Mouse (Mus musculus) midbrain, embryonic 15.5 days (tissue): ENCODE data around the gene Nrxn2. TPM values are rescaled to one million over a fixed set of nuclear protein-coding genes. Genes with fewer than 3 reads are reported as not detected.

ENCODE experiments used
- ATAC-seq: fragments of 200-750 bp; cut with Nextera tagmentation; replicated peaks from 2 replicates; pipeline ENCODE4 v1.8.0; 2017; ENCODE audit warnings: moderate TSS enrichment
- H3K27ac ChIP-seq: fragments of 300-500 bp; sonication (generic); 2 replicates; pipeline ENCODE4 v1.5.1; 2015; ENCODE audit warnings: mild to moderate bottlenecking, inconsistent platforms
- H3K27me3 ChIP-seq: fragments of 300-500 bp; sonication (generic); replicated peaks from 2 replicates; pipeline ENCODE4 v1.6.1; 2015; ENCODE audit warnings: inconsistent platforms
- H3K36me3 ChIP-seq: fragments of 300-500 bp; sonication (generic); replicated peaks from 2 replicates; pipeline ENCODE4 v1.6.1; 2015; ENCODE audit warnings: inconsistent platforms
- H3K4me1 ChIP-seq: fragments of 300-500 bp; sonication (generic); 2 replicates; pipeline ENCODE4 v1.6.1; 2015; ENCODE audit warnings: inconsistent platforms
- H3K4me2 ChIP-seq: fragments of 300-500 bp; sonication (generic); 2 replicates; pipeline ENCODE4 v1.6.1; 2015; ENCODE audit warnings: inconsistent platforms, mild to moderate bottlenecking, moderate library complexity
- H3K4me3 ChIP-seq: fragments of 300-500 bp; sonication (generic); 2 replicates; pipeline ENCODE4 v1.5.1; 2015; ENCODE audit warnings: mild to moderate bottlenecking, inconsistent platforms
- H3K9ac ChIP-seq: fragments of 300-500 bp; sonication (generic); 2 replicates; pipeline ENCODE4 v1.6.1; 2015; ENCODE audit warnings: mild to moderate bottlenecking, inconsistent platforms
- H3K9me3 ChIP-seq: fragments of 300-500 bp; sonication (generic); 2 replicates; pipeline ENCODE4 v1.6.1; 2016; ENCODE audit warnings: inconsistent platforms
- WGBS: fragments of 180-500 bp; shearing (Covaris S2); methylation state at CpG from one replicate; pipeline ENCODE4 v1.1.7; 2015; ENCODE audit warnings: mixed read lengths; 5-methylcytosine and 5-hydroxymethylcytosine counted together
- polyA plus RNA-seq: library from polyadenylated mRNA; unstranded; fragments of >200 nt; fragmentation: Nextera tagmentation; extraction: Ambion mirVana; gene quantifications from 2 replicates; pipeline ENCODE4 v1.2.1, GENCODE M21; 2015

Gene Nrxn2
- polyA plus RNA-seq, 1 experiment from 2014 or later = 44.6 TPM

- no peaks in the 10 kb centered on the region for H3K27me3 ChIP-seq
- peaks cover 2% of the 10 kb centered on the region; the same call in 1 of the 2 replicates for H3K36me3 ChIP-seq
- H3K4me1 ChIP-seq = no peaks in the 10 kb centered on the region
- H3K4me2 ChIP-seq = no peak overlapping the region
- no peaks in the 10 kb centered on the region for H3K9me3 ChIP-seq
- no peak overlapping the region for H3K9ac ChIP-seq
- H3K4me3 ChIP-seq = no peak overlapping the region
- ATAC-seq = no peak
- H3K27ac ChIP-seq = no peak overlapping the region
- WGBS = 80% methylated on average over 4 of the region's 4 CpGs
These were observed 36.1 kb upstream of the Nrxn2 start for GRCm38 (mm10) chr19:6382323-6382924.

GRCm38 (mm10) chr19:6383470-6383869 lies 35.1 kb upstream of the Nrxn2 start:
- no peak for ATAC-seq
- no peak overlapping the region; the same call in 1 of the 2 replicates for H3K9ac ChIP-seq
- H3K9me3 ChIP-seq = no peaks in the 10 kb centered on the region
- no peak overlapping the region for H3K4me2 ChIP-seq
- 38% methylated on average over 5 of the region's 5 CpGs for WGBS
- H3K27me3 ChIP-seq = no peaks in the 10 kb centered on the region
- H3K4me1 ChIP-seq = no peaks in the 10 kb centered on the region
- no peak overlapping the region for H3K4me3 ChIP-seq
- H3K36me3 ChIP-seq = no peaks in the 10 kb centered on the region
- H3K27ac ChIP-seq = no peak overlapping the region

- no peak within 1 kb of the TSS for H3K27ac ChIP-seq
- ATAC-seq = no peak
These were observed 34.4 kb upstream of the Nrxn2 start, which contains the start of gene Pygm for GRCm38 (mm10) chr19:6384128-6384527. Pygm (plus strand) TSS chr19:6384399.

GRCm38 (mm10) chr19:6384954-6385353 lies 33.6 kb upstream of the Nrxn2 start:
- H3K4me1 ChIP-seq = peaks cover 6% of the 10 kb centered on the region
- H3K4me3 ChIP-seq = no peak overlapping the region
- no peaks in the 10 kb centered on the region for H3K9me3 ChIP-seq
- H3K4me2 ChIP-seq = no peak overlapping the region
- H3K27me3 ChIP-seq = no peaks in the 10 kb centered on the region
- no peaks in the 10 kb centered on the region for H3K36me3 ChIP-seq
- no peak overlapping the region for H3K9ac ChIP-seq
- no peak for ATAC-seq
- WGBS = 83% methylated on average over 11 of the region's 11 CpGs
- H3K27ac ChIP-seq = no peak overlapping the region

More at GRCm38 (mm10) chr19:6384128-6384527, 34.4 kb upstream of the Nrxn2 start, which contains the start of gene Pygm:
- H3K4me2 ChIP-seq = no peak within 1 kb of the TSS
- 10% methylated on average over 7 of the region's 7 CpGs for WGBS
- no peaks in the 10 kb centered on the region for H3K4me1 ChIP-seq
- no peaks in the 10 kb centered on the region for H3K9me3 ChIP-seq
- no peak within 1 kb of the TSS for H3K4me3 ChIP-seq
- H3K36me3 ChIP-seq = no peaks in the 10 kb centered on the region
- H3K9ac ChIP-seq = no peak within 1 kb of the TSS; the same call in 1 of the 2 replicates
- H3K27me3 ChIP-seq = no peaks in the 10 kb centered on the region

- no peak overlapping the region for H3K4me3 ChIP-seq
- H3K27me3 ChIP-seq = no peaks in the 10 kb centered on the region
- H3K27ac ChIP-seq = no peak overlapping the region
- no peak overlapping the region for H3K4me2 ChIP-seq
- H3K4me1 ChIP-seq = peaks cover 6% of the 10 kb centered on the region
- 84% methylated on average over 5 of the region's 5 CpGs for WGBS
- no peak overlapping the region for H3K9ac ChIP-seq
- no peaks in the 10 kb centered on the region for H3K9me3 ChIP-seq
- ATAC-seq = no peak
- H3K36me3 ChIP-seq = no peaks in the 10 kb centered on the region
These were observed 33.1 kb upstream of the Nrxn2 start for GRCm38 (mm10) chr19:6385419-6385818.

- no peak for ATAC-seq
- peaks cover 6% of the 10 kb centered on the region for H3K4me1 ChIP-seq
- H3K36me3 ChIP-seq = no peaks in the 10 kb centered on the region
These were observed 32.7 kb upstream of the Nrxn2 start for GRCm38 (mm10) chr19:6385821-6386220.

GRCm38 (mm10) chr19:6386234-6386633 lies 32.3 kb upstream of the Nrxn2 start:
- Histone ChIP-seq H3K9ac (no peak overlapping the region), H3K4me3 (no peak overlapping the region), H3K27me3 (no peaks in the 10 kb centered on the region), H3K9me3 (no peaks in the 10 kb centered on the region), H3K36me3 (no peaks in the 10 kb centered on the region), H3K27ac (no peak overlapping the region), H3K4me2 (no peak overlapping the region), H3K4me1 (peaks cover 6% of the 10 kb centered on the region)
- no peak for ATAC-seq
- 65% methylated on average over 9 of the region's 9 CpGs for WGBS

More at GRCm38 (mm10) chr19:6385821-6386220, 32.7 kb upstream of the Nrxn2 start:
- H3K9me3 ChIP-seq = no peaks in the 10 kb centered on the region
- H3K4me2 ChIP-seq = no peak overlapping the region
- no peaks in the 10 kb centered on the region for H3K27me3 ChIP-seq
- WGBS = 85% methylated on average over 7 of the region's 7 CpGs
- no peak overlapping the region for H3K9ac ChIP-seq
- no peak overlapping the region for H3K27ac ChIP-seq
- H3K4me3 ChIP-seq = no peak overlapping the region

GRCm38 (mm10) chr19:6388006-6388405 lies 30.5 kb upstream of the Nrxn2 start:
- no peak overlapping the region for H3K4me2 ChIP-seq
- no peak for ATAC-seq
- 90% methylated on average over 13 of the region's 13 CpGs for WGBS
- H3K4me1 ChIP-seq = peaks cover 6% of the 10 kb centered on the region
- H3K36me3 ChIP-seq = no peaks in the 10 kb centered on the region
- no peak overlapping the region for H3K4me3 ChIP-seq
- no peaks in the 10 kb centered on the region for H3K27me3 ChIP-seq
- no peak overlapping the region for H3K9ac ChIP-seq
- no peaks in the 10 kb centered on the region for H3K9me3 ChIP-seq
- H3K27ac ChIP-seq = no peak overlapping the region

GRCm38 (mm10) chr19:6389803-6390202 lies 28.7 kb upstream of the Nrxn2 start:
- peak overlapping the region; percentile 29 for H3K9ac ChIP-seq
- peak overlapping the region; percentile 34 for H3K4me3 ChIP-seq
- peaks cover 6% of the 10 kb centered on the region for H3K4me1 ChIP-seq
- peak overlapping the region; percentile 57 for H3K4me2 ChIP-seq
- H3K36me3 ChIP-seq = no peaks in the 10 kb centered on the region
- 12% methylated on average over 16 of the region's 16 CpGs for WGBS
- H3K27me3 ChIP-seq = no peaks in the 10 kb centered on the region
- ATAC-seq = peak; percentile 65
- H3K27ac ChIP-seq = no peak overlapping the region
- H3K9me3 ChIP-seq = no peaks in the 10 kb centered on the region

- ATAC-seq = no peak
- H3K9me3 ChIP-seq = no peaks in the 10 kb centered on the region
- H3K4me3 ChIP-seq = no peak overlapping the region
- no peaks in the 10 kb centered on the region for H3K36me3 ChIP-seq
- H3K4me2 ChIP-seq = peak overlapping the region; percentile 57; the same call in 1 of the 2 replicates
- no peak overlapping the region for H3K27ac ChIP-seq
- WGBS = 62% methylated on average over 6 of the region's 6 CpGs
- peaks cover 6% of the 10 kb centered on the region for H3K4me1 ChIP-seq
- no peaks in the 10 kb centered on the region for H3K27me3 ChIP-seq
- H3K9ac ChIP-seq = no peak overlapping the region
These were observed 28.3 kb upstream of the Nrxn2 start for GRCm38 (mm10) chr19:6390251-6390650.

- Histone ChIP-seq H3K9ac (no peak overlapping the region), H3K4me2 (no peak overlapping the region), H3K4me3 (no peak overlapping the region), H3K9me3 (no peaks in the 10 kb centered on the region), H3K27me3 (no peaks in the 10 kb centered on the region), H3K4me1 (peaks cover 6% of the 10 kb centered on the region), H3K36me3 (no peaks in the 10 kb centered on the region), H3K27ac (no peak overlapping the region)
- no peak for ATAC-seq
- WGBS = 95% methylated on average over 14 of the region's 14 CpGs
These were observed 25.7 kb upstream of the Nrxn2 start for GRCm38 (mm10) chr19:6392743-6393393.

GRCm38 (mm10) chr19:6393637-6394036 lies 24.9 kb upstream of the Nrxn2 start:
- Histone ChIP-seq H3K36me3 (no peaks in the 10 kb centered on the region), H3K27me3 (no peaks in the 10 kb centered on the region), H3K27ac (no peak overlapping the region), H3K9ac (no peak overlapping the region), H3K4me1 (peaks cover 10% of the 10 kb centered on the region), H3K9me3 (no peaks in the 10 kb centered on the region), H3K4me3 (no peak overlapping the region), H3K4me2 (no peak overlapping the region)
- WGBS = 93% methylated on average over 16 of the region's 16 CpGs
- ATAC-seq = no peak

GRCm38 (mm10) chr19:6396237-6396636 lies 22.3 kb upstream of the Nrxn2 start:
- Histone ChIP-seq H3K4me2 (no peak overlapping the region), H3K4me3 (no peak overlapping the region), H3K4me1 (peaks cover 24% of the 10 kb centered on the region), H3K27ac (no peak overlapping the region), H3K9ac (no peak overlapping the region), H3K27me3 (no peaks in the 10 kb centered on the region), H3K9me3 (no peaks in the 10 kb centered on the region), H3K36me3 (no peaks in the 10 kb centered on the region)
- 90% methylated on average over 5 of the region's 5 CpGs for WGBS
- ATAC-seq = no peak
